Mouse (Mus musculus): ENCODE data around the gene Sorbs1.
A peak's percentile ranks its signal among the peaks of the same experiment; 100 is the strongest.

Gene Sorbs1

GRCm38 (mm10) chr19:40477445-40477941 is 36.1 kb downstream of the Sorbs1 start:
- DNase-seq: peak; percentile 9

GRCm38 (mm10) chr19:40476491-40476890 is 37.1 kb downstream of the Sorbs1 start:
- DNase-seq: no peak

GRCm38 (mm10) chr19:40471526-40472245 is 41.9 kb downstream of the Sorbs1 start:
- no peak for DNase-seq

- no peak for DNase-seq
These were observed 43.8 kb downstream of the Sorbs1 start for GRCm38 (mm10) chr19:40469792-40470191.

- no peak for DNase-seq
These were observed 45.3 kb downstream of the Sorbs1 start for GRCm38 (mm10) chr19:40468308-40468707.

- no peak for DNase-seq
These were observed 45.8 kb downstream of the Sorbs1 start for GRCm38 (mm10) chr19:40467810-40468209.

- DNase-seq: no peak
These were observed 48.2 kb downstream of the Sorbs1 start for GRCm38 (mm10) chr19:40465339-40465738.

- DNase-seq: no peak
These were observed 49.2 kb downstream of the Sorbs1 start for GRCm38 (mm10) chr19:40464408-40464807.

- no peak for DNase-seq
These were observed 50.7 kb downstream of the Sorbs1 start for GRCm38 (mm10) chr19:40462892-40463291.

- no peak for DNase-seq
These were observed 51.1 kb downstream of the Sorbs1 start for GRCm38 (mm10) chr19:40462481-40462880.

GRCm38 (mm10) chr19:40461662-40462061 is 51.9 kb downstream of the Sorbs1 start:
- DNase-seq: no peak

GRCm38 (mm10) chr19:40460854-40461490 is 52.6 kb downstream of the Sorbs1 start:
- no peak for DNase-seq

GRCm38 (mm10) chr19:40459338-40459737 is 54.2 kb downstream of the Sorbs1 start:
- DNase-seq: no peak

- DNase-seq: no peak
These were observed 54.8 kb downstream of the Sorbs1 start for GRCm38 (mm10) chr19:40458806-40459205.

GRCm38 (mm10) chr19:40455248-40455647 is 58.3 kb downstream of the Sorbs1 start:
- no peak for DNase-seq

- DNase-seq: no peak
These were observed 59.5 kb downstream of the Sorbs1 start for GRCm38 (mm10) chr19:40454096-40454495.

GRCm38 (mm10) chr19:40452201-40452600 is 61.4 kb downstream of the Sorbs1 start:
- DNase-seq: no peak

- no peak for DNase-seq
These were observed 62.3 kb downstream of the Sorbs1 start for GRCm38 (mm10) chr19:40451307-40451706.

GRCm38 (mm10) chr19:40446525-40446924 is 67.1 kb downstream of the Sorbs1 start:
- no peak for DNase-seq

- no peak for DNase-seq
These were observed 71.2 kb downstream of the Sorbs1 start for GRCm38 (mm10) chr19:40442377-40442776.

GRCm38 (mm10) chr19:40440951-40441350 is 72.6 kb downstream of the Sorbs1 start:
- no peak for DNase-seq

GRCm38 (mm10) chr19:40438907-40439306 is 74.7 kb downstream of the Sorbs1 start:
- DNase-seq: peak; percentile 19

- no peak for DNase-seq
These were observed 75.9 kb downstream of the Sorbs1 start for GRCm38 (mm10) chr19:40437651-40438068.

- DNase-seq: no peak
These were observed 76.9 kb downstream of the Sorbs1 start for GRCm38 (mm10) chr19:40436465-40437200.

All from thymus, postnatal 14 days (tissue).